Mouse (Mus musculus): ENCODE results near the gene Ehd2. TPM values are rescaled to one million over a fixed set of nuclear protein-coding genes. Genes with fewer than 3 reads are reported as not detected.

The Ehd2 gene
- total RNA-seq, 2 experiments from 2014 or later = 112 to 129 TPM

- intact Hi-C loops (cut with DNase I) = loop anchor here (5.0 kb wide), 1 partner anchor 37 kb away; no protein-coding TSS in a partner anchor
- peak; percentile 54 for DNase-seq (ENCODE audit: low spot score)
Observed at GRCm38 (mm10) chr7:15980246-15980645, 12.9 kb upstream of the Ehd2 start.

- DNase-seq (ENCODE audit: low spot score) = no peak
Observed at GRCm38 (mm10) chr7:15975904-15976303, 8.5 kb upstream of the Ehd2 start.

GRCm38 (mm10) chr7:15975451-15975850, 8.1 kb upstream of the Ehd2 start:
- DNase-seq (ENCODE audit: low spot score) = no peak
- intact Hi-C loops (cut with DNase I) = loop anchor here (5.0 kb wide), 1 partner anchor 182 kb away; no protein-coding TSS in a partner anchor

More at GRCm38 (mm10) chr7:15975904-15976303, 8.5 kb upstream of the Ehd2 start:
- intact Hi-C loops (cut with DNase I) = loop anchor here (2.0 to 5.0 kb wide), 2 partner anchors 75 to 181 kb away; no protein-coding TSS in a partner anchor

GRCm38 (mm10) chr7:15974712-15975111, 7.3 kb upstream of the Ehd2 start:
- intact Hi-C loops (cut with DNase I) = loop anchor here (5.0 kb wide), 1 partner anchor 183 kb away; no protein-coding TSS in a partner anchor
- DNase-seq (ENCODE audit: low spot score) = peak; percentile 41

GRCm38 (mm10) chr7:15972247-15972646, 4.9 kb upstream of the Ehd2 start:
- DNase-seq (ENCODE audit: low spot score) = no peak
- intact Hi-C loops (cut with DNase I) = no loop called here

- intact Hi-C loops (cut with DNase I) = no loop called here
- no peak for DNase-seq (ENCODE audit: low spot score)
Observed at GRCm38 (mm10) chr7:15969674-15970073, 2.3 kb upstream of the Ehd2 start.

GRCm38 (mm10) chr7:15968322-15968721, 955 bp upstream of the Ehd2 start:
- no peak for DNase-seq (ENCODE audit: low spot score)
- intact Hi-C loops (cut with DNase I) = no loop called here

GRCm38 (mm10) chr7:15966489-15966888, 878 bp downstream of the Ehd2 start:
- no peak for DNase-seq (ENCODE audit: low spot score)
- intact Hi-C loops (cut with DNase I) = no loop called here

- intact Hi-C loops (cut with DNase I) = no loop called here
- no peak for DNase-seq (ENCODE audit: low spot score)
Observed at GRCm38 (mm10) chr7:15963798-15964652, 3.3 kb downstream of the Ehd2 start.

GRCm38 (mm10) chr7:15962311-15963288, 4.8 kb downstream of the Ehd2 start:
- DNase-seq (ENCODE audit: low spot score) = peak; percentile 89
- intact Hi-C loops (cut with DNase I) = no loop called here

GRCm38 (mm10) chr7:15961798-15962197, 5.6 kb downstream of the Ehd2 start:
- no peak for DNase-seq (ENCODE audit: low spot score)
- intact Hi-C loops (cut with DNase I) = no loop called here

GRCm38 (mm10) chr7:15961239-15961638, 6.1 kb downstream of the Ehd2 start:
- peak; percentile 32 for DNase-seq (ENCODE audit: low spot score)
- intact Hi-C loops (cut with DNase I) = no loop called here

- peak; percentile 27 for DNase-seq (ENCODE audit: low spot score)
- intact Hi-C loops (cut with DNase I) = no loop called here
Observed at GRCm38 (mm10) chr7:15960691-15961090, 6.7 kb downstream of the Ehd2 start.

- intact Hi-C loops (cut with DNase I) = no loop called here
- DNase-seq (ENCODE audit: low spot score) = no peak
Observed at GRCm38 (mm10) chr7:15956143-15956542, 11.2 kb downstream of the Ehd2 start.

- peak; percentile 41 for DNase-seq (ENCODE audit: low spot score)
Observed at GRCm38 (mm10) chr7:15955509-15955908, 11.9 kb downstream of the Ehd2 start.

GRCm38 (mm10) chr7:15954978-15955443, 12.4 kb downstream of the Ehd2 start:
- DNase-seq (ENCODE audit: low spot score) = peak; percentile 83
- intact Hi-C loops (cut with DNase I) = no loop called here

More at GRCm38 (mm10) chr7:15955509-15955908, 11.9 kb downstream of the Ehd2 start:
- intact Hi-C loops (cut with DNase I) = no loop called here

GRCm38 (mm10) chr7:15954436-15954835, 12.9 kb downstream of the Ehd2 start:
- no peak for DNase-seq (ENCODE audit: low spot score)
- intact Hi-C loops (cut with DNase I) = no loop called here

GRCm38 (mm10) chr7:15953307-15954074, 13.9 kb downstream of the Ehd2 start:
- intact Hi-C loops (cut with DNase I) = no loop called here
- DNase-seq (ENCODE audit: low spot score) = no peak

GRCm38 (mm10) chr7:15952416-15952815, 15.0 kb downstream of the Ehd2 start:
- intact Hi-C loops (cut with DNase I) = no loop called here
- DNase-seq (ENCODE audit: low spot score) = no peak

Measured in heart, postnatal 25 days (tissue).